Mouse (Mus musculus) left cerebral cortex, postnatal 4 days (tissue): ENCODE measurements around the gene Spin2-ps6. TPM values are rescaled to one million over a fixed set of nuclear protein-coding genes. Genes with fewer than 3 reads are reported as not detected.
"Not testable (repeated sequence)": the region's sequence is repeated elsewhere in the genome, so short reads cannot be mapped to it uniquely, and the experiment has no call there.

Experiments
- DNase-seq: peaks from one replicate; pipeline ENCODE4 v3.0.0-alpha.2; 2022
- intact Hi-C: fragments of 180-260 bp; cut with DNase I; formaldehyde crosslinking; loops from one replicate; pipeline ENCODE4 v1.15.1; 2025
- total RNA-seq, 2 experiments: library from RNA; stranded (reverse); gene quantifications; 2 replicates each; pipeline ENCODE4 v1.2.3; 2021

The Spin2-ps6 gene
- total RNA-seq = not detected

- intact Hi-C loops, DNase-seq: not testable (repeated sequence)
Measured at GRCm38 (mm10) chrX:33234569-33234968, at the start of gene Spin2-ps6. Gene Spin2-ps6 (plus strand): TSS chrX:33234869.

Other genes starting within 250 kb of the Spin2-ps6 start
- gene Btbd35f12, start 78.5 kb downstream of the Spin2-ps6 start, total RNA-seq = not detected